Mouse (Mus musculus): ENCODE measurements around the gene Car1.
"Not testable (repeated sequence)": the region's sequence is repeated elsewhere in the genome, so short reads cannot be mapped to it uniquely, and the experiment has no call there.

Car1 gene

DNA sequence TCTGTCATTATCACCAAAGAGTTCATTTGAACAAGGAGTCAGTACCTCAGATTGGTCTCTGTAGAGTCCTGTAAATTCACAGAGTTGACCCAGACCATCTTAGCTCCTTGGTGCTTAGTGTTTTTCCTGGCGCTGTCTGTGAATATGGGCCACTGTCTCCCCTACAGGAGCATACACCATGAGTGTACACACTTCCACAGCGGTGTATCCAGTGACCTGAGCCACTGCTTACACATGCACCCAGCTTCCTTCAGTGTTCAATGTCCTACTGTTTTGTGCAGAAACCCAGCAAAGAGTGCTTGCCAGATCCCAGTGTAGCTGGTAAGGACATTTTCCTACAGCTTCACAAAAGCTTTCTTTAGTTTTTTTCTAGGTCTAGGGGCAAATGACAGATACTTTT is 22.8 kb downstream of the Car1 start:
- no peak for DNase-seq (ENCODE audit: low read depth, low spot score)

DNA sequence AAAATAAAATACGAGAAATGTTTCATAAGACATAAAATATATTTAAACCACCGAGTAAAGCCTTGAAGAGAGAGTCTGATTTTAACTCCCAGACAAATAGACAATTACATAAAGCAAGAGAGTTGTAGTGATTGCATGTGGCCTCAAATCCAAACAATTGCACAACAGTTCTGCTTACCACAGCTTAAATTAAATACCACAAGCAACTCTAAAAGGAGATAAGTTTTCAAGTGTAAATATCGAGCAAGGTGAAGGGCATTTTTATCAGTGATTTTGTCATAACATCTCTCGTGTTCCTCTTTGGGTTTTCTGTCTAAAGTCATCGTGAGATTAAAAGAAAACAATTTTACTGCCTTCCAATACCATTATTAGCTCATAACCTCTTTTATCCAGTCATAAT is 25.0 kb downstream of the Car1 start:
- DNase-seq (ENCODE audit: low read depth, low spot score): not testable (repeated sequence)

DNA sequence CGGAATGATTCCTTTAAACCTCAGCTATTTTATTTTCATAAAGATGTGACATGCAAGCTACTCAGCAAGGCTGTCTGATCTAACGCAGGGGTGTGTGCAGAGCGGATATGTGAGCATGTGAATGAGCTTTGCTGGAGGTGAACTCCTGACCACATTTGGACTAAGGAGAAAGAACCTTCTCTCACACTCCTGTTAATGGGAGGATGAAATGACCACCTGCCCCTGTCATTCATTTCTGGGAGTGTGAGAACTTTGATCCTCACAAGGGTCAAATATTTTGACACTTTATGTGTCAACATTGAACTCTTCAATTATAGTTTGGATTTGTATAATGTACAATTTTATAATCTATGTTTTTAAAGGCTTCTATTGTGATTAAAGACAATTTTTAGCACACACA is 25.8 kb downstream of the Car1 start:
- DNase-seq (ENCODE audit: low read depth, low spot score): not testable (repeated sequence)

DNA sequence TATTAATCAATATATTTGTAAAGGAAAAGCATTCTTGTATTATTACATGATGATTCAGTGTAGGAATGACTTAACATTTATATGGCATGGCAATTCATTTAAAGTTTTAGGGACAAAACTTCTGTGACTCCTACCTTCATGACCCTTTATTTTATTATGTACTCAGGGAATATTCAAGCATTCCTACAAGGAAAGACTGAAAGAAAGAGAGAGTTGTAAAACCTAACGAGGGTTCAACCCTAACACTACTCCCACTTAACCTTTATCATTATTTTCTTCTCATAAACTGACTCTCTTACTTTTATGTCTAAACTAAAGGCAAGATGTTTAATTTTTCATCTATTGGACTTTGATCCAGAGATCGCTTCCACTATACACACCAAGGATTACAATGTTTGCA is 28.0 kb downstream of the Car1 start:
- DNase-seq (ENCODE audit: low read depth, low spot score): no peak

DNA sequence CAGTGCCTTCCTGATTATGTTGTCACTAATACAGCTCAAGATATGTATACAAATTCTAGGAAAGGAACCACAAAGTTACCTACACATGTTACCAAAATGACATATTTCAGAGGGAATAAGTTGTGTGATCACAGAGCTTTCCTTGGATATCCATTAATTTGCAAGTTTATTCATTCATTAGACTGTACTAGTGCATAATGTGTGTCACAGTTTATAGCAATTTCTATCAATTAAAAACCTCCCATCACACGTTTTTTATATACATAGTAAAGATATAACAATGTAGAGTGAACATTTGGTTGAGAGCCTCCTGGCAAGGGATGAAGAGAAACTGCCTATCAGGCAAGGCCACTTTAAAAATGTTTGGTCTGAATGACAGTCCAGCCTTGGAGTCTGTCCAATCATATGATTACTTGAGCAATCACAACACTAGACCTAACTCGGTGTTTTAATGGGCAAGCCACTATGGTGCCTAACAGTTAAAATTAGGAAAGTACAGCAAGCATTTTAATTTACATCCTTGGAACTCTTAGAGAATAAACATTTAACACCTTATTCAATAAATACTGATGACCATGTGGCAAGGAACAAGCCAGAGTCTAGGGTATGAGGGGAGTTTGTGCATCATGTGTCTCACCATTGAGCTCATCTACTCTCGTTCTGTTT is 31.5 kb downstream of the Car1 start:
- not testable (repeated sequence) for DNase-seq (ENCODE audit: low read depth, low spot score)

DNA sequence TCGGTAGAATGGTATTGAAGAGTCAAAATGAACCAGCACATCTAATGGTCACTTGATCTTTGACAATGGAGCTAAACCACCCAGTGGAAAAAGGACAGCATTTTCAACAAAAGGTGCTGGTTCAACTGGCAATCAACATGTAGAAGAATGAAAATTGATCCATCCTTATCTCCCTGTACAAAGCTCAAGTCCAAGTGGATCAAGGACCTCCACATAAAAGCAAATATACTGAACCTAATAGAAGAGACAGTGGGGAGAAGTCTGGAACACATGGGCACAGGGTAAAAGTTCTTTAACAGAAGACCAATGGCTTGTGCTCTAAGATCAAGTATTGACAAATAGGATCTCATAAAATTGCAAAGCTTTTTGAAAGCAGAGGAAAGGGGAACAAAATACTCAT is 33.6 kb downstream of the Car1 start:
- DNase-seq (ENCODE audit: low read depth, low spot score): not testable (repeated sequence)

DNA sequence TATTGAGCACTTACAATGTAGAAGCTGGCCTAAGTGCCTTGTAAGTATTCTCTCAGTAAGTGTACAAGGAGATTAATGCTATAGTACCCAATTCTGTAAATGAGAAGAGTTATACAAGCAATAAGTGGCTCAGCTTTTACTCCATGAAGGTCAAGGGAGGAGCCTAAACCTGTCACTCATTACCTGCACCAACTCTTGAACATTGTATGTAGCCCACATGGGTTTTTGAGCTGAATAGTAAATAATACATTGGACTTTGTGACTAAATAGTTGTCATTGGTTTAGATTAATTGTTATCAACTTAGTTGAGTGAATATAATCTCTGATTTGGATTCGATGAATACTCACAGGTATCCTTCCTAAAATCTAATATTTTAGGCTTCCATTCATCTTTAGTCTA is 35.7 kb downstream of the Car1 start:
- not testable (repeated sequence) for DNase-seq (ENCODE audit: low read depth, low spot score)

DNA sequence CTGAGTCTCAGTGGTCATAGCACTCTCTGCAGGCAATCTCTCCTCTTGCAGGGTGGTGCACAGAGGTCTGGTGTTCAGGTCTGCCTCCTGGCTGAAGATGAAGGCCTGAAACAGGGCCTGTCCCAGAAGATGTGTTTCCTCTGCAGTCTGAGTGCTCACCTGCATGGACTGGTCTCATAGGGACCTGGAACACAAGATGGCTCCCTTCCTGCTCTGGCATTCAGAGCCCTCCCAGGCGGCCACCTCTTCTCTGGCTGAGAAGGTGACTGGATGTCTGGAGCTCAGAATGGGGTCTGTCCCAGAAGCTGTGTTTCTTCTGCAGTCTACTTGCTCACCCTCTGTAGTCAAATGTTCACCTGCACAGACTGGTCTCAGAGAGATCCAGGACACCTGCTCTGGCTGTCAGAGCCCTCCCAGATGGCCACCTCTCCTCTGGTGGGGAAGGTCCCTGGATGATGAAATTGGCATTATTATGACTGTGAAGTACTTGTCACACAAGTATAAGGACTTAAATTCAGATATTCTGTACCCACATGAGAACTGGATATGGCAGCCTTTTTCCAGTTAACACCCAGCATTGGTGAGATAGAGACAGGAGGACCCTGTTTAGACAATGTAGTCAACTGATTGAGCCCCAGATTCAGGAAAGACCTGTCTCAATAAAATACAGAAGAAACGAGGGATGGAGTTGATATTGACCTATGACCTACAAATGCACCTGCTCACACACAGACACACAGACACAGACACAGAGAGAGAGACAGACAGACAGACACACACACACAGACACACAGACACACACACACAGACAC is 43.2 kb downstream of the Car1 start:
- no peak for DNase-seq (ENCODE audit: low read depth, low spot score)

DNA sequence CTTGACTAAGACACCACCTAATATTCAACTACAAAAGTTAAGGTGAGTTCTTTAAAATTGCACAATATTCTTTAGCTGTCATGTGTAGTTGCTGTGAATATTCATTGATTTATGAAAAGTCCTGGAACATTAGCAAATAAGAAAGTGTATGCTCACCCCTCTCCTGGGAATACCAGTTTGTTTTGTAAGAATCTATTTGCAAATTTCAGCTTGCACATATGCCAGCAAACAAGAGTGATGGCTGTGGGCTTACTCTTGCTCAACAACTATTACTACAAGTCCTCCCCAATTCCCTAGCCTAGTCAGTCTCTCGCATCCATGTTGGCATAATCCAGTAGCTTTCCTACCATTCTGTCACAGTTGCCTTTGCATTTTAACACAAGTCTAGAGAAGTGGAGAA is 52.5 kb downstream of the Car1 start:
- DNase-seq (ENCODE audit: low read depth, low spot score): no peak

DNA sequence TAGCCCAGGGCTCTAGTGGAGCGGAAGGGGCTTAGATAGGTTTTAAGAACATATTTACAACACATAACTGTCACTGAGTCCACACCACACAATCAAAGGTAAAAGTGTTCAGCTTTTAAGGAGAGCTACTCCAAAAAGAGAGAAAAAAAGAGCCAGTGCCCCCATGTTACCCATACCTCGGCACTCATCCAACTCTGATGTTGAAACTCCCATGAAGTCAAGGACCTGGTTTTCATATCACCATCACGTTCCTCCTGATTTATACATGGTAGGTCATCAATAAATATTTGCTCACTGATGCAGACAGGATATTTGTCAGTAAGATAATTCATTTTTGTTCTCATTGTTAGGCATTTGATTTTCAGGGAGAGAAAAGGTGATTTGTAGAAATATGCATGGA is 62.1 kb downstream of the Car1 start:
- no peak for DNase-seq (ENCODE audit: low read depth, low spot score)

DNA sequence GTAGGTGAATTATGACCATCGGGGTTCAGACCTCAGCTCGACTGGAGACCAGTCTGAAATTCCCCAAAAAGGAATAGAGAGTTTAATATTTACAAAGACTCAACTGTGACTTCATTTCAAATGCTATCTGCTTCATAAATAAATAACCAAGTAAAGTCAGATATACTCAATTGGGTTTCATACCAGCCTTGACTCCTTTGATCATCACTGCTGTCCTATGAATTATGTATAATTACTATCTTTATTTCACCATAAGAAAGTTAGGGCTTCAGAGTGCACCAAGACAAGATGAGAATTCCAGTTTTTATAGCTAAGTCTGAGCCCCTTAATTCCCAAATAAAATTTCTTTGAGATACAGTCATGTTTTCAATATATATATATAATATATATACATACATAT is 69.9 kb downstream of the Car1 start:
- no peak for DNase-seq (ENCODE audit: low read depth, low spot score)

DNA sequence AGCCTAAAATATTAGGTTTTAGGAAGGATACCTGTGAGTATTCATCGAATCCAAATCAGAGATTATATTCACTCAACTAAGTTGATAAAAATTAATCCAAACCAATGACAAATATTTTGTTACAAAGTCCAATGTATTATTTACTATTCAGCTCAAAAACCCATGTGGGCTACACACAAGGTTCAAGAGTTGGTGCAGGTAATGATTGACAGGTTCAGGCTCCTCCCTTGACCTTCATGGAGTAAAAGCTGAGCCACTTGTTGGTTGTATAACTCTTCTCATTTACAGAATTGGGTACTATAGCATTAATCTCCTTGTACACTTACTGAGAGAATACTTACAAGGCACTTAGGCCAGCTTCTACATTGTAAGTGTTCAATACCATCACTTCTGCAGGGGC is 80.7 kb downstream of the Car1 start:
- DNase-seq (ENCODE audit: low read depth, low spot score): not testable (repeated sequence)

DNA sequence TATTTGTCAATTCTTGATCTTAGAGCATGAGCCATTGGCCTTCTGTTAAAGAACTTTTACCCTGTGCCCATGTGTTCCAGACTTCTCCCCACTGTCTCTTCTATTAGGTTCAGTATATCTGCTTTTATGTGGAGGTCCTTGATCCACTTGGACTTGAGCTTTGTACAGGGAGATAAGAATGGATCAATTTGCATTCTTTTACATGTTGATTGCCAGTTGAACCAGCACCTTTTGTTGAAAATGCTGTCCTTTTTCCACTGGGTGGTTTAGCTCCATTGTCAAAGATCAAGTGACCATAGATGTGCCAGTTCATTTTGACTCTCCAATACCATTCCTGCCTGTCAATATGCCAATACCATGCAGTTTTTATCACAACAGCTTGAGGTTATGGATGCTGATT is 82.7 kb downstream of the Car1 start:
- DNase-seq (ENCODE audit: low read depth, low spot score): not testable (repeated sequence)
